Mouse (Mus musculus) lung, postnatal 0 days (tissue): ENCODE data around the gene Nmnat2.

ENCODE experiments used
- CTCF ChIP-seq: IDR thresholded peaks from 2 replicates; pipeline ENCODE4 v1.5.1; 2016; ENCODE audit warnings: antibody characterized with exemption, mild to moderate bottlenecking
- EP300 ChIP-seq: IDR thresholded peaks from 2 replicates; pipeline ENCODE4 v1.6.1; 2016; ENCODE audit warnings: antibody characterized with exemption, mild to moderate bottlenecking, control low read depth

DNA sequence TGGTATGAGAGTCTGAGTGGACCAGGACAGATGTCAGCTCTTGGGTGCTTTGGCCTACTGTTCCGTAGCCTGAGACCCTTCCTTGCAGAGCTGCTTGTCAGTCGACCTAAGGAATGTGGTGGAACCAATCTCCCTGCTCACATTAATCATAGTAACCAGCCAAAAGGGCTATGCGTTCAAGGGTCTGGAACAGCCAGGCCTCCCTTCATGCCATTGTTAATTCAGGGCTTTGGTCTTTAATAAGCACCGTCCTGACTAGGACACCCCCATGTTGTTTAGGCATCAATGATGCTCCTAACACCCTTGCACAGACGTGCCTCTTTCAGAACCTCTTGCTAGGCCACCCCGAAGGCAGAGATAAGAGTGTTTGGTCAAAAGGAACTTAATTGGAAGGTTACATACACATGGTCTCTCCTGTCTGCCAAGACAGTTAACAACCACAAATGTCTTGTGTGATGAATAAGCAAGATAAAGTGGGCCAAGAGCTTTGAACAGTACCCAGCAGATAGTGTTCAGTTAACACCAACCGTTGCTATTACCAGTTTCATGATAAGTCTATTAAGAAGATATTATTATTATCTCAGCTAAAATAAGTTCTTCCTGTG is 66.3 kb downstream of the Nmnat2 start:
- TF ChIP-seq CTCF: no peak
- no peak for TF ChIP-seq EP300
